In the genomic region with DNA sequence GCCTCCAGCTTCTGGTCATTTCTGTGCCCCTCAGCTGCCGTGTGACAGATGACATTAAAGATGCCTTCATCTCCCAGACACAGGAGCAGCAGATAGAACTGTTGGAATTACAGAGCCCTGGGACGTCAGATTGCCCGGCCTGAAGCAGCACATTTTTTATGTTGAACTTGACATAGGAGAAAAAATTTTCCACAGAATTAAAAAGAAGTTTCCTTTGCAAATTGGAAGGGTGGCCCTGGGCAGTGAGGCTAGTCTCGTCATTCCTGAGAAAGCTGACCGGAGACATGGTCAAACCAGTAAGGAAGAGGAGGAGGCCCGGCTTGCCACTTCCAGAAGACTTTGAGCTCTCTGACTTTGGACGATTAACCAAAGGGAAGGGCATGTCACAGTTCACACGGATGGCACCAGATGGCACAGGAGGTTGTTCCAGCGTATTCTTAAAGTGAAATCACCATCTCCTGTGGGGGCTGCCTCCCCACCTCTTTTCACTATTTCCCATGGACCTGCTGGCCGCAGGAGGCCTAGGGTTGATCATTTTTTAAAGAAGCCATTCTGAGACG, we compare ENCODE assay signal across 35 mouse cellular contexts. TPM values are rescaled to one million over a fixed set of nuclear protein-coding genes. Genes with fewer than 3 reads are reported as not detected.
DNase-seq lines count a peak whose midpoint lies in the region; ATAC-seq and TF ChIP-seq lines count a peak whose summit lies in the region.
"Had no signal": no experiment of that assay in that cellular context is flagged by ENCODE, and none has a peak within 500 bp of the region (broad histone marks: within the 10 kb centered on the region; RNA-seq: fewer than 3 reads in every experiment).

No protein-coding gene starts in this region.

- ATAC-seq in forebrain, embryonic 12.5 days (ENCODE audit: low FRiP score), result no peak
- ATAC-seq: forebrain, embryonic 15.5 days; midbrain, embryonic 16.5 days; Patski had no signal

- no peaks in the 10 kb centered on the region for H3K9me3 ChIP-seq in forebrain, embryonic 12.5 days
- H3K9me3 ChIP-seq: embryonic facial prominence, embryonic 15.5 days; forebrain, embryonic 15.5 days; G1E; hindbrain, embryonic 13.5 days; limb, embryonic 15.5 days; neural tube, embryonic 13.5 days had no signal

- H3K27me3 ChIP-seq in forebrain, embryonic 12.5 days, result no peaks in the 10 kb centered on the region
- H3K27me3 ChIP-seq: embryonic facial prominence, embryonic 15.5 days; forebrain, embryonic 15.5 days; hindbrain, embryonic 13.5 days; limb, embryonic 15.5 days; neural tube, embryonic 13.5 days; Patski had no signal

- peak overlapping the region; percentile 56 for H3K4me3 ChIP-seq in gastrocnemius, adult 2 months
- no peak overlapping the region for H3K4me3 ChIP-seq in forebrain, embryonic 12.5 days (replicated peaks)
- H3K4me3 ChIP-seq: embryonic facial prominence, embryonic 15.5 days; forebrain, embryonic 15.5 days; hindbrain, embryonic 13.5 days; limb, embryonic 15.5 days; myocyte; neural tube, embryonic 13.5 days had no signal

- no peak overlapping the region for H3K9ac ChIP-seq in forebrain, embryonic 12.5 days
- H3K9ac ChIP-seq: embryonic facial prominence, embryonic 15.5 days; forebrain, embryonic 15.5 days; hindbrain, embryonic 13.5 days; limb, embryonic 15.5 days; neural tube, embryonic 13.5 days had no signal

- no peak for TF ChIP-seq CTCF in gastrocnemius, adult 2 months (IDR thresholded peaks at IDR 0.05)

- intact Hi-C loops in gastrocnemius, adult 2 months (cut with DNase I), result no loop called here

- no peak overlapping the region for H3K4me2 ChIP-seq in forebrain, embryonic 12.5 days
- H3K4me2 ChIP-seq: embryonic facial prominence, embryonic 15.5 days; forebrain, embryonic 15.5 days; hindbrain, embryonic 13.5 days; limb, embryonic 15.5 days; neural tube, embryonic 13.5 days had no signal

- WGBS in forebrain, embryonic 12.5 days, result 82% methylated on average over 11 of the region's 11 CpGs

- peak overlapping the region; percentile 75 for H3K27ac ChIP-seq in gastrocnemius, adult 2 months
- H3K27ac ChIP-seq in forebrain, embryonic 12.5 days, result no peak overlapping the region
- H3K27ac ChIP-seq: embryonic facial prominence, embryonic 15.5 days; forebrain, embryonic 15.5 days; hindbrain, embryonic 13.5 days; kidney, postnatal 0 days; limb, embryonic 15.5 days; neural tube, embryonic 13.5 days had no signal

- H3K36me3 ChIP-seq in forebrain, embryonic 12.5 days (replicated peaks), result no peaks in the 10 kb centered on the region
- H3K36me3 ChIP-seq: embryonic facial prominence, embryonic 15.5 days; forebrain, embryonic 15.5 days; G1E; hindbrain, embryonic 13.5 days; limb, embryonic 15.5 days; neural tube, embryonic 13.5 days had no signal

- DNase-seq in gastrocnemius, adult 2 months, result no peak
- DNase-seq in gastrocnemius, postnatal 10 days, result no peak
- DNase-seq in kidney, adult 8-10 months, result peak; percentile 44 to 54
- DNase-seq in kidney, postnatal 4 days, result no peak
- DNase-seq in cerebellum, adult 9-11 months, result peak; percentile 61
- peak; percentile 47 for DNase-seq in cerebellum, postnatal 14 days
- DNase-seq: adrenal gland, postnatal 36 days; B cell, adult 2 months; gastrocnemius, postnatal 14 days; heart, adult 18-20 months; heart, postnatal 36 days; lung, postnatal 4 days; retina, postnatal 1 day; right cerebral cortex, postnatal 4 days; thymus, adult 18-20 months; thymus, postnatal 36 days had no signal

- peaks cover 2% of the 10 kb centered on the region; the same call in 1 of the 2 replicates for H3K4me1 ChIP-seq in forebrain, embryonic 12.5 days

RNA-seq across cellular contexts. Expression of a gene that starts 16.5 kb away (rescaled TPM):
- total RNA-seq in gastrocnemius, adult 2 months (2021), result not detected
- total RNA-seq in gastrocnemius, postnatal 10 days (2021), result under 1 TPM in 1 of 2 experiments, not detected in 1; 0.43 TPM
- polyA plus RNA-seq in forebrain, embryonic 12.5 days (2016; fragmentation: Nextera tagmentation; extraction: Ambion mirVana), result 0.29 TPM in 1 of 2 replicates, not detected in the other
- polyA plus RNA-seq: G1E had no signal

RNA-seq across cellular contexts. Expression of a gene that starts 33.6 kb away (rescaled TPM):
- 100 to 1,000 TPM; 394 to 399 TPM for total RNA-seq in gastrocnemius, adult 2 months (2021)
- 100 to 1,000 TPM; 327 to 371 TPM for total RNA-seq in gastrocnemius, postnatal 10 days (2021)
- polyA plus RNA-seq in forebrain, embryonic 12.5 days (2016; fragmentation: Nextera tagmentation; extraction: Ambion mirVana), result 0.79 and 0.83 TPM in 2 replicates
- total RNA-seq: common myeloid progenitor, adult 5-6 weeks; megakaryocyte-erythroid progenitor cell, adult 5-6 weeks had no signal
- polyA plus RNA-seq: G1E, Patski had no signal

RNA-seq across cellular contexts. Expression of a gene that starts 37.3 kb away (rescaled TPM):
- total RNA-seq in gastrocnemius, adult 2 months (2021), result under 1 TPM; 0.10 to 0.45 TPM
- 1 to 10 TPM; 3.7 to 5.3 TPM for total RNA-seq in gastrocnemius, postnatal 10 days (2021)
- not detected in 2 replicates for polyA plus RNA-seq in forebrain, embryonic 12.5 days (2016; fragmentation: Nextera tagmentation; extraction: Ambion mirVana)
- total RNA-seq: CH12.LX; G1E; left cerebral cortex, adult 18-20 months; left cerebral cortex, postnatal 36 days; megakaryocyte-erythroid progenitor cell, adult 5-6 weeks had no signal
- polyA plus RNA-seq: forebrain, embryonic 15.5 days; G1E; heart, embryonic 14.5 days; hindbrain, embryonic 13.5 days; lung, embryonic 16.5 days; midbrain, embryonic 16.5 days; neural tube, embryonic 13.5 days; stomach, embryonic 16.5 days had no signal

RNA-seq across cellular contexts. Expression of a gene that starts 54.9 kb away (rescaled TPM):
- total RNA-seq in gastrocnemius, adult 2 months (2021), result 10 to 100 TPM; 15.5 to 17.7 TPM
- total RNA-seq in gastrocnemius, postnatal 10 days (2021), result 10 to 100 TPM; 20.3 to 20.8 TPM
- 41.8 and 42.0 TPM in 2 replicates for polyA plus RNA-seq in forebrain, embryonic 12.5 days (2016; fragmentation: Nextera tagmentation; extraction: Ambion mirVana)

Comparison
In these comparisons a context has a peak if more than half of its experiments do, and no peak if none do; other contexts are left out.
1. DNase-seq: peak in kidney, adult 8-10 months (2 of 2), cerebellum, adult 9-11 months (single experiment) and cerebellum, postnatal 14 days (2 of 2); none in gastrocnemius, adult 2 months (single experiment), gastrocnemius, postnatal 10 days (single experiment) and kidney, postnatal 4 days (0 of 2).